Mouse (Mus musculus) frontal cortex, postnatal 10 days (tissue): ENCODE data around the gene Snx19.

Experiments used
- DNase-seq, 2 experiments: peaks; one replicate each; pipeline ENCODE4 v3.0.0; 2022; ENCODE audit warnings: low spot score in 2 of 2, mixed read lengths in 1 of 2

The Snx19 gene

GRCm38 (mm10) chr9:30426882-30427632, at the start of gene Snx19:
TSS of gene Snx19 (plus strand) at chr9:30427108.
- DNase-seq = peak; percentile 77 to 89

- DNase-seq = no peak
Observed at GRCm38 (mm10) chr9:30400771-30401170, 26.1 kb upstream of the Snx19 start.

GRCm38 (mm10) chr9:30422940-30423339, 4.0 kb upstream of the Snx19 start:
- peak in 1 of 2 experiments; percentile 44 for DNase-seq

GRCm38 (mm10) chr9:30425178-30425577, 1.7 kb upstream of the Snx19 start:
- DNase-seq = no peak

- no peak for DNase-seq
Observed at GRCm38 (mm10) chr9:30428231-30428630, 1.3 kb downstream of the Snx19 start.

- DNase-seq = no peak
Observed at GRCm38 (mm10) chr9:30430447-30430846, 3.5 kb downstream of the Snx19 start.

GRCm38 (mm10) chr9:30431909-30432308, 5.0 kb downstream of the Snx19 start:
- DNase-seq = no peak

GRCm38 (mm10) chr9:30433914-30434313, 7.0 kb downstream of the Snx19 start:
- no peak for DNase-seq

GRCm38 (mm10) chr9:30435902-30436585, 9.1 kb downstream of the Snx19 start:
- no peak for DNase-seq

GRCm38 (mm10) chr9:30438505-30438904, 11.6 kb downstream of the Snx19 start:
- DNase-seq = peak in 1 of 2 experiments; percentile 36

- DNase-seq = no peak
Observed at GRCm38 (mm10) chr9:30441761-30442160, 14.9 kb downstream of the Snx19 start.

- no peak for DNase-seq
Observed at GRCm38 (mm10) chr9:30445232-30446085, 18.6 kb downstream of the Snx19 start.

- no peak for DNase-seq
Observed at GRCm38 (mm10) chr9:30446126-30446525, 19.2 kb downstream of the Snx19 start.

- DNase-seq = peak in 1 of 2 experiments; percentile 18
Observed at GRCm38 (mm10) chr9:30448459-30448858, 21.6 kb downstream of the Snx19 start.

- no peak for DNase-seq
Observed at GRCm38 (mm10) chr9:30449862-30450261, 23.0 kb downstream of the Snx19 start.

- DNase-seq = no peak
Observed at GRCm38 (mm10) chr9:30450834-30451233, 23.9 kb downstream of the Snx19 start.

GRCm38 (mm10) chr9:30454527-30454926, 27.6 kb downstream of the Snx19 start:
- DNase-seq = no peak

GRCm38 (mm10) chr9:30456250-30456649, 29.3 kb downstream of the Snx19 start:
- no peak for DNase-seq

GRCm38 (mm10) chr9:30460501-30460900, 33.6 kb downstream of the Snx19 start:
- DNase-seq = no peak

GRCm38 (mm10) chr9:30464661-30465060, 37.8 kb downstream of the Snx19 start:
- DNase-seq = no peak

- no peak for DNase-seq
Observed at GRCm38 (mm10) chr9:30480043-30480442, 53.1 kb downstream of the Snx19 start.

GRCm38 (mm10) chr9:30480464-30480863, 53.6 kb downstream of the Snx19 start:
- peak; percentile 79 to 92 for DNase-seq
